Mouse (Mus musculus): Measurements from ENCODE around the gene Spats2l.
A peak's percentile ranks its signal among the peaks of the same experiment; 100 is the strongest.

- TF ChIP-seq POLR2AphosphoS2 (IDR thresholded peaks at IDR 0.05; ENCODE audit: low read depth, low read length) = no peak
- no peak for TF ChIP-seq CTCF (conservative IDR thresholded peaks at IDR 0.05 in 1 of 2, IDR thresholded peaks at IDR 0.05 in 1 of 2; ENCODE audit: low read depth in 2 of 2, low read length in 2 of 2)
- TF ChIP-seq SIN3A (IDR thresholded peaks at IDR 0.05; ENCODE audit: low read length) = peak; percentile 6
- no peak for TF ChIP-seq POLR2A (IDR thresholded peaks at IDR 0.05; ENCODE audit: low read depth, low read length)
- TF ChIP-seq TCF12 (IDR thresholded peaks at IDR 0.05; ENCODE audit: low read depth, low read length) = no peak
- TF ChIP-seq MAFK (IDR thresholded peaks at IDR 0.05; ENCODE audit: insufficient replicate concordance, low read length) = no peak
Measured at GRCm38 (mm10) chr1:57996133-57996615, 222.2 kb downstream of the Spats2l start.

Data from CH12.LX (cell line).